Mouse (Mus musculus) kidney, adult 9 months (tissue): ENCODE measurements around the gene Parp8.

Source experiments
- DNase-seq: peaks from one replicate; pipeline ENCODE4 v3.0.0; 2022

Parp8 gene

DNA sequence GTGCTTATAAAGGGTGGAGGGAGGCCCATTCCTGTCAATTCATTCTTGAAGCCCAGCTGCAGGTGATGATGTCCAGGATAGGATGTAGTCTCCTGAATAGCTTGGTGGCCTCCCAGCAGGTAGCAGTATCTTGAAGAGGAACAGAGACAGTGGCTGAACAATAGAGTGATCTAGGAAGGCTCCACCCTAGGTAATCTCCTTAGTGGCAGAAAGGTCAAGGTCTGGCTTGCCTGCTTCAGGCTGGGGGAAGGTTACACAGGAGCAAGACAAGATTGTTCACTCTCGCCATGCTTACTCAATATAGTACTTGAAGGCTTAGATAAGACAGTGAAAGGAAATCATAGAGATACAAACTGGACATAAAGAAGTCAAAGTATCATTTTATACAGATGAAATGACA, 213.9 kb downstream of the Parp8 start:
- DNase-seq: no peak
